Mouse (Mus musculus): Measurements from ENCODE around the gene Neo1. TPM values are rescaled to one million over a fixed set of nuclear protein-coding genes. Genes with fewer than 3 reads are reported as not detected.

Gene Neo1
- total and polyA plus RNA-seq, 2 experiments, result 4.4 to 9.3 TPM

- WGBS, result 90% methylated on average over 12 of the region's 12 CpGs
- no peaks in the 10 kb centered on the region for H3K27me3 ChIP-seq (ENCODE audit: control insufficient read depth, insufficient read depth, low read length)
- H3K79me2 ChIP-seq (ENCODE audit: control insufficient read depth, insufficient read depth, low read length), result no peaks in the 10 kb centered on the region
- H3K9ac ChIP-seq (ENCODE audit: low read depth, low read length), result no peak overlapping the region
- H3K4me3 ChIP-seq (ENCODE audit: insufficient read depth, low read depth, low read length), result no peak overlapping the region
- no peak for TF ChIP-seq POLR2A (IDR thresholded peaks at IDR 0.05; ENCODE audit: extremely low read depth, insufficient read depth, low read length)
- TF ChIP-seq CTCF (IDR thresholded peaks at IDR 0.05; ENCODE audit: low read depth, low read length), result no peak
- no peaks in the 10 kb centered on the region for H3K4me1 ChIP-seq (ENCODE audit: control insufficient read depth, insufficient read depth, low read length)
- H3K36me3 ChIP-seq (ENCODE audit: control insufficient read depth, insufficient read depth, low read length), result peaks cover 36% of the 10 kb centered on the region
- H3K27ac ChIP-seq (replicated peaks; ENCODE audit: insufficient read depth, low read depth, low read length), result no peak overlapping the region
- no peak for DNase-seq (ENCODE audit: extremely low read depth, low read depth, low spot score)
These were observed 146.3 kb downstream of the Neo1 start for GRCm38 (mm10) chr9:58889782-58890448.

- H3K27ac ChIP-seq (replicated peaks; ENCODE audit: insufficient read depth, low read depth, low read length), result no peak overlapping the region
- peaks cover 20% of the 10 kb centered on the region; the same call in 1 of the 2 replicates for H3K36me3 ChIP-seq (ENCODE audit: control insufficient read depth, insufficient read depth, low read length)
- H3K4me3 ChIP-seq (ENCODE audit: insufficient read depth, low read depth, low read length), result no peak overlapping the region
- WGBS, result 13% methylated on average over 1 of the region's 1 CpGs
- DNase-seq (ENCODE audit: extremely low read depth, low read depth, low spot score), result peak; percentile 31
- H3K79me2 ChIP-seq (ENCODE audit: control insufficient read depth, insufficient read depth, low read length), result no peaks in the 10 kb centered on the region
- H3K9ac ChIP-seq (ENCODE audit: low read depth, low read length), result no peak overlapping the region
- no peaks in the 10 kb centered on the region for H3K4me1 ChIP-seq (ENCODE audit: control insufficient read depth, insufficient read depth, low read length)
- TF ChIP-seq CTCF (IDR thresholded peaks at IDR 0.05; ENCODE audit: low read depth, low read length), result no peak
- TF ChIP-seq POLR2A (IDR thresholded peaks at IDR 0.05; ENCODE audit: extremely low read depth, insufficient read depth, low read length), result no peak
- H3K27me3 ChIP-seq (ENCODE audit: control insufficient read depth, insufficient read depth, low read length), result no peaks in the 10 kb centered on the region
These were observed 153.6 kb downstream of the Neo1 start for GRCm38 (mm10) chr9:58882686-58883085.

- WGBS, result 97% methylated on average over 1 of the region's 1 CpGs
- Histone ChIP-seq H3K79me2 (ENCODE audit: control insufficient read depth, insufficient read depth, low read length) (no peaks in the 10 kb centered on the region), H3K27me3 (ENCODE audit: control insufficient read depth, insufficient read depth, low read length) (no peaks in the 10 kb centered on the region), H3K36me3 (ENCODE audit: control insufficient read depth, insufficient read depth, low read length) (peaks cover 13% of the 10 kb centered on the region; the same call in 1 of the 2 replicates), H3K4me1 (ENCODE audit: control insufficient read depth, insufficient read depth, low read length) (no peaks in the 10 kb centered on the region), H3K9ac (ENCODE audit: low read depth, low read length) (no peak overlapping the region), H3K27ac (replicated peaks; ENCODE audit: insufficient read depth, low read depth, low read length) (no peak overlapping the region), H3K4me3 (ENCODE audit: insufficient read depth, low read depth, low read length) (no peak overlapping the region)
- DNase-seq (ENCODE audit: extremely low read depth, low read depth, low spot score), result no peak
- no peak for TF ChIP-seq POLR2A (IDR thresholded peaks at IDR 0.05; ENCODE audit: extremely low read depth, insufficient read depth, low read length)
- no peak for TF ChIP-seq CTCF (IDR thresholded peaks at IDR 0.05; ENCODE audit: low read depth, low read length)
These were observed 156.4 kb downstream of the Neo1 start for GRCm38 (mm10) chr9:58879836-58880235.

GRCm38 (mm10) chr9:58876946-58877625 lies 159.2 kb downstream of the Neo1 start:
- no peak overlapping the region for H3K27ac ChIP-seq (replicated peaks; ENCODE audit: insufficient read depth, low read depth, low read length)
- no peaks in the 10 kb centered on the region for H3K27me3 ChIP-seq (ENCODE audit: control insufficient read depth, insufficient read depth, low read length)
- DNase-seq (ENCODE audit: extremely low read depth, low read depth, low spot score), result no peak
- peaks cover 13% of the 10 kb centered on the region; the same call in 1 of the 2 replicates for H3K36me3 ChIP-seq (ENCODE audit: control insufficient read depth, insufficient read depth, low read length)
- no peak overlapping the region for H3K4me3 ChIP-seq (ENCODE audit: insufficient read depth, low read depth, low read length)
- no peaks in the 10 kb centered on the region for H3K4me1 ChIP-seq (ENCODE audit: control insufficient read depth, insufficient read depth, low read length)
- no peak overlapping the region for H3K9ac ChIP-seq (ENCODE audit: low read depth, low read length)
- WGBS, result 94% methylated on average over 6 of the region's 6 CpGs
- TF ChIP-seq CTCF (IDR thresholded peaks at IDR 0.05; ENCODE audit: low read depth, low read length) (no peak), POLR2A (IDR thresholded peaks at IDR 0.05; ENCODE audit: extremely low read depth, insufficient read depth, low read length) (no peak)
- H3K79me2 ChIP-seq (ENCODE audit: control insufficient read depth, insufficient read depth, low read length), result no peaks in the 10 kb centered on the region

GRCm38 (mm10) chr9:58875439-58875838 lies 160.8 kb downstream of the Neo1 start:
- Histone ChIP-seq H3K27me3 (ENCODE audit: control insufficient read depth, insufficient read depth, low read length) (no peaks in the 10 kb centered on the region), H3K27ac (replicated peaks; ENCODE audit: insufficient read depth, low read depth, low read length) (no peak overlapping the region), H3K36me3 (ENCODE audit: control insufficient read depth, insufficient read depth, low read length) (peaks cover 8% of the 10 kb centered on the region; the same call in 1 of the 2 replicates), H3K4me1 (ENCODE audit: control insufficient read depth, insufficient read depth, low read length) (no peaks in the 10 kb centered on the region), H3K4me3 (ENCODE audit: insufficient read depth, low read depth, low read length) (no peak overlapping the region), H3K79me2 (ENCODE audit: control insufficient read depth, insufficient read depth, low read length) (no peaks in the 10 kb centered on the region), H3K9ac (ENCODE audit: low read depth, low read length) (no peak overlapping the region)
- DNase-seq (ENCODE audit: extremely low read depth, low read depth, low spot score), result no peak
- WGBS, result 90% methylated on average over 6 of the region's 6 CpGs
- no peak for TF ChIP-seq CTCF (IDR thresholded peaks at IDR 0.05; ENCODE audit: low read depth, low read length)
- TF ChIP-seq POLR2A (IDR thresholded peaks at IDR 0.05; ENCODE audit: extremely low read depth, insufficient read depth, low read length), result no peak

GRCm38 (mm10) chr9:58874354-58874753 lies 161.9 kb downstream of the Neo1 start:
- WGBS, result 91% methylated on average over 4 of the region's 4 CpGs
- Histone ChIP-seq H3K36me3 (ENCODE audit: control insufficient read depth, insufficient read depth, low read length) (peaks cover 2% of the 10 kb centered on the region; the same call in 1 of the 2 replicates), H3K79me2 (ENCODE audit: control insufficient read depth, insufficient read depth, low read length) (no peaks in the 10 kb centered on the region), H3K27ac (replicated peaks; ENCODE audit: insufficient read depth, low read depth, low read length) (no peak overlapping the region), H3K27me3 (ENCODE audit: control insufficient read depth, insufficient read depth, low read length) (no peaks in the 10 kb centered on the region), H3K4me1 (ENCODE audit: control insufficient read depth, insufficient read depth, low read length) (no peaks in the 10 kb centered on the region), H3K9ac (ENCODE audit: low read depth, low read length) (no peak overlapping the region), H3K4me3 (ENCODE audit: insufficient read depth, low read depth, low read length) (no peak overlapping the region)
- DNase-seq (ENCODE audit: extremely low read depth, low read depth, low spot score), result no peak
- TF ChIP-seq CTCF (IDR thresholded peaks at IDR 0.05; ENCODE audit: low read depth, low read length), result no peak
- TF ChIP-seq POLR2A (IDR thresholded peaks at IDR 0.05; ENCODE audit: extremely low read depth, insufficient read depth, low read length), result no peak

Data from liver, adult 2 months (tissue).